Mouse (Mus musculus) testis, adult 2 months (tissue): Measurements from ENCODE around the gene Hs1bp3.

Source experiments
- CTCF ChIP-seq: fragments of 200-500 bp; IDR thresholded peaks from 2 replicates; pipeline ENCODE4 v1.5.1; 2012; ENCODE audit warnings: low read depth, mild to moderate bottlenecking, inconsistent platforms, low read length, moderate library complexity; ENCODE audit not compliant: control insufficient read depth, insufficient read depth, insufficient replicate concordance
- POLR2A ChIP-seq: fragments of 200-500 bp; IDR thresholded peaks from 2 replicates; pipeline ENCODE4 v1.6.1; 2012; ENCODE audit warnings: low read depth, mild to moderate bottlenecking, inconsistent platforms, low read length, moderate library complexity; ENCODE audit not compliant: control insufficient read depth

DNA sequence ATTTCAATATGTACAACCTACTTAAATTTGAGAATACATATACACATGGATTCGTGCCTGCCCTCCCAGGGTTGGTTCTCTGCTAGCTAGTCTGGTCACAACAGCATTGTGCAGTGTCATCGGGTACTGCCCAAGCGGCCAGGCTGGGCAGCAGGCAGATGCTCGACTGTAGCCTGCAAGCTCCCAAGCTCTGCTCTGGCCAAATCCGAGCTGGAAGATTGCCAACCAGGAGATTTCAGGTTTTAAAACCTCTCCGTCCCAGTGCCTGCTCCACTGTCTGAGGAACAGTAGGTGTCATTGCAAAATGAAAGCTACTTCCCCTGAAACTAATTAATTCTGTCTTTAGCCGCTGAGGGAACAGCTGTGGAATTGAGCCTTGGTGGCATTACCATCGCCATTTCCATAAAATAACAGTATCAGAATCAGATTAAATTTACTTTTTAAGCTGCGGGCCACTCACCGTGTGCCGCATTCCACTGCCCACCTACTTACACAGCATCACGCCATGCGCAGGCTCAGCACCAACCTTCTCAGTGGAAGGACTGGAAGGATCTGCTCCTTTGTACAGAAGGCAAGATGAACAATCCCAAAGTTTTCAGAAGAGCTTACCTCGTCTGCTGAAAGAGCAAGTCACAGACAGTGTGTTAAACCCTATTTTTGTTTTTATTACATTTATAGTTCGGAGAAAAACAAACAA lies 21.9 kb upstream of the Hs1bp3 start:
- TF ChIP-seq CTCF (no peak), POLR2A (no peak)
